Mouse (Mus musculus): ENCODE data around the gene 4921504E06Rik. TPM values are rescaled to one million over a fixed set of nuclear protein-coding genes. Genes with fewer than 3 reads are reported as not detected.
A peak's percentile ranks its signal among the peaks of the same experiment; 100 is the strongest.

4921504E06Rik gene
- polyA plus RNA-seq, 1 experiment from 2014 or later = not detected

GRCm38 (mm10) chr2:19419686-19420345 lies 133.9 kb downstream of the 4921504E06Rik start:
- no peak overlapping the region for H3K4me3 ChIP-seq (ENCODE audit: low read depth, low read length)
- WGBS = 80% methylated on average over 1 of the region's 1 CpGs
- no peaks in the 10 kb centered on the region for H3K36me3 ChIP-seq (ENCODE audit: control insufficient read depth, insufficient read depth, low read length)
- peaks cover 4% of the 10 kb centered on the region; the same call in 1 of the 2 replicates for H3K27me3 ChIP-seq (ENCODE audit: control insufficient read depth, insufficient read depth, low read length)
- peak; percentile 36; the same call in 1 of the 2 replicates for ATAC-seq (ENCODE audit: low read depth)
- no peaks in the 10 kb centered on the region for H3K4me1 ChIP-seq (ENCODE audit: control insufficient read depth, insufficient read depth, low read length)
- H3K27ac ChIP-seq (ENCODE audit: low read depth, low read length) = no peak overlapping the region
- no peak overlapping the region for H3K9ac ChIP-seq (replicated peaks; ENCODE audit: low read depth, low read length)
- H3K4me2 ChIP-seq (ENCODE audit: low read depth, low read length) = no peak overlapping the region
- H3K9me3 ChIP-seq (ENCODE audit: control insufficient read depth, low read length) = no peaks in the 10 kb centered on the region

DNA sequence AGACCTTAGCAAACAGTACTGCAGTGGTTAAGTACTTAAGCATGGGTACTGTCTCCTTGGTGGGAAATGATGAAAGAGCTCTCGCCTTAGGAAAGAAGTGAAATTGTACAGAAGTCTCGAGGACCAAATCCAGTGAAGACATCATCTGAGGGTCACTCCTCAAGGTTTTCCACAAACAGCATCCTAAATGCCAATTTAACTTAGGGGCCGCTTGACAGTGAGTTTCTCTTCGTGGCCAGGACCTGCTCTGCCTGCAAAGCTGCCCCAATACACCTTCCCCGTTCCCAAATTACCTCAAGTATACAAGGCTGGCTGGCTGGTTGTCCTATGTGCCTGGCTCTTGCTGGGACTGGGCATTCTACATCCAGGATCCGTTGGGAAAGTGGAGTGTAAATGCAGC lies 137.6 kb downstream of the 4921504E06Rik start:
- WGBS = 71% methylated on average over 6 of the region's 6 CpGs
- no peak for ATAC-seq (ENCODE audit: low read depth)

GRCm38 (mm10) chr2:19415063-19415521 lies 138.6 kb downstream of the 4921504E06Rik start:
- no peak overlapping the region for H3K27ac ChIP-seq (ENCODE audit: low read depth, low read length)
- H3K4me2 ChIP-seq (ENCODE audit: low read depth, low read length) = peak overlapping the region; percentile 23
- WGBS = 5% methylated on average over 6 of the region's 6 CpGs
- peak overlapping the region; percentile 24; the same call in 1 of the 2 replicates for H3K4me3 ChIP-seq (ENCODE audit: low read depth, low read length)
- H3K4me1 ChIP-seq (ENCODE audit: control insufficient read depth, insufficient read depth, low read length) = no peaks in the 10 kb centered on the region
- no peaks in the 10 kb centered on the region for H3K9me3 ChIP-seq (ENCODE audit: control insufficient read depth, low read length)
- no peaks in the 10 kb centered on the region for H3K27me3 ChIP-seq (ENCODE audit: control insufficient read depth, insufficient read depth, low read length)
- H3K9ac ChIP-seq (replicated peaks; ENCODE audit: low read depth, low read length) = no peak overlapping the region
- no peaks in the 10 kb centered on the region for H3K36me3 ChIP-seq (ENCODE audit: control insufficient read depth, insufficient read depth, low read length)
- peak; percentile 77 for ATAC-seq (ENCODE audit: low read depth)

More for the DNA sequence above, 137.6 kb downstream of the 4921504E06Rik start:
- H3K4me1 ChIP-seq (ENCODE audit: control insufficient read depth, insufficient read depth, low read length) = no peaks in the 10 kb centered on the region
- no peaks in the 10 kb centered on the region for H3K9me3 ChIP-seq (ENCODE audit: control insufficient read depth, low read length)
- no peak overlapping the region for H3K4me3 ChIP-seq (ENCODE audit: low read depth, low read length)
- H3K27ac ChIP-seq (ENCODE audit: low read depth, low read length) = no peak overlapping the region
- no peak overlapping the region for H3K9ac ChIP-seq (replicated peaks; ENCODE audit: low read depth, low read length)
- no peaks in the 10 kb centered on the region for H3K27me3 ChIP-seq (ENCODE audit: control insufficient read depth, insufficient read depth, low read length)
- no peaks in the 10 kb centered on the region for H3K36me3 ChIP-seq (ENCODE audit: control insufficient read depth, insufficient read depth, low read length)
- H3K4me2 ChIP-seq (ENCODE audit: low read depth, low read length) = no peak overlapping the region

DNA sequence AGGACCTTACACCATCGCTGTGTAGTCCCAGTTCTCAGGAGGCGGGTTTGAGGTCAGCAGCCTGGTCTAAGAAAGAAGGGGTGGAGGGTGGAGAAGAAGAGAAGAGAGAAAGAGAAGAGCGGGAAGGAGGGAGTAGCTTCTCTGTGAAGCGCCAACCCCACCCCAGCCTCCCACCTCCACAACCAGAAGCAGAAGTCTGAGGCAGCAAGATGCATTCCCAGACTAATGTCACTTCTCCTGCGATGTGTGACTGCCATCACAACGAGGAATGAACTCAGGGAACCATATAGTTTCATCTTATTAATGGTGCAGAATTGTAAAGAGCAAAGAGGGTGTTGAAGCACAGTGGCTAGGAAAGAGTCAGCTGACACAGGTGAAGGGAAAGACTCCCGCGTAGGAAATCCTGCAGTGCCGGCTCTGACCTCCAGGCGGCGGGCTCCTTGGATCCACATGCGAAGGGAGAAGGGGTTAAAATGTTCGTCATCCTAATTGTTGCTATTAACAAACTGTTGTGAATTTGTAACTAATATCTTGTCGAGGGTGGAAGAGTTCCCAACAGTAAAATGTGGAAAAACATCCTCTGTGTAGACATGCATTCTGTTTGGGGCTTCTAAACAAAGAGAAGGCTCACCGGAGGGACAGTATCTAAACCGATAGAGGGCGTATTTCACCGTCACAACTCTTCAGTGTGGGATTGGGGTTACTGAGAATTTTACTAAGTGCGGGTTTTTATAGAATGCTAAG lies 139.3 kb downstream of the 4921504E06Rik start:
- no peaks in the 10 kb centered on the region for H3K36me3 ChIP-seq (ENCODE audit: control insufficient read depth, insufficient read depth, low read length)
- H3K4me2 ChIP-seq (ENCODE audit: low read depth, low read length) = peak overlapping the region; percentile 23
- peak; percentile 66 for ATAC-seq (ENCODE audit: low read depth)
- H3K9ac ChIP-seq (replicated peaks; ENCODE audit: low read depth, low read length) = no peak overlapping the region
- H3K27ac ChIP-seq (ENCODE audit: low read depth, low read length) = no peak overlapping the region
- no peaks in the 10 kb centered on the region for H3K9me3 ChIP-seq (ENCODE audit: control insufficient read depth, low read length)
- H3K4me1 ChIP-seq (ENCODE audit: control insufficient read depth, insufficient read depth, low read length) = no peaks in the 10 kb centered on the region
- peak overlapping the region; percentile 24; the same call in 1 of the 2 replicates for H3K4me3 ChIP-seq (ENCODE audit: low read depth, low read length)
- no peaks in the 10 kb centered on the region for H3K27me3 ChIP-seq (ENCODE audit: control insufficient read depth, insufficient read depth, low read length)
- 19% methylated on average over 19 of the region's 19 CpGs for WGBS

Other genes starting within 250 kb of the 4921504E06Rik start
- 8.5 TPM in 2 replicates for gene Msrb2, start 182.5 kb downstream of the 4921504E06Rik start, polyA plus RNA-seq (2014; fragmentation: Nextera tagmentation; extraction: Ambion mirVana)
- gene Ptf1a, start 108.3 kb downstream of the 4921504E06Rik start, polyA plus RNA-seq (2014; fragmentation: Nextera tagmentation; extraction: Ambion mirVana) = 0.23 TPM in 1 of 2 replicates, not detected in the other
- 1.6 and 2.4 TPM in 2 replicates for gene Otud1, start 103.8 kb upstream of the 4921504E06Rik start, polyA plus RNA-seq (2014; fragmentation: Nextera tagmentation; extraction: Ambion mirVana)